Mouse (Mus musculus) midbrain, embryonic 16.5 days (tissue): ENCODE measurements around the gene Cpt2. TPM values are rescaled to one million over a fixed set of nuclear protein-coding genes. Genes with fewer than 3 reads are reported as not detected.

ENCODE experiments used
- ATAC-seq: fragments of 200-750 bp; cut with Nextera tagmentation; 2 replicates; pipeline ENCODE4 v1.8.0; 2017; ENCODE audit warnings: moderate TSS enrichment
- H3K27ac ChIP-seq: fragments of 300-500 bp; sonication (generic); 2 replicates; pipeline ENCODE4 v1.5.1; 2014; ENCODE audit warnings: mild to moderate bottlenecking, low read length, mixed read lengths
- H3K27me3 ChIP-seq: fragments of 300-500 bp; sonication (generic); 2 replicates; pipeline ENCODE4 v1.6.1; 2014; ENCODE audit warnings: low read depth, low read length, mixed read lengths; ENCODE audit not compliant: control insufficient read depth, insufficient read depth
- H3K36me3 ChIP-seq: fragments of 300-500 bp; sonication (generic); 2 replicates; pipeline ENCODE4 v1.6.1; 2014; ENCODE audit warnings: mild to moderate bottlenecking, low read length, moderate library complexity, mixed read lengths; ENCODE audit not compliant: control insufficient read depth, insufficient read depth
- H3K4me1 ChIP-seq: fragments of 300-500 bp; sonication (generic); 2 replicates; pipeline ENCODE4 v1.6.1; 2014; ENCODE audit warnings: mild to moderate bottlenecking, low read length, mixed read lengths; ENCODE audit not compliant: control insufficient read depth, insufficient read depth
- H3K4me2 ChIP-seq: fragments of 300-500 bp; sonication (generic); 2 replicates; pipeline ENCODE4 v1.6.1; 2014; ENCODE audit warnings: mild to moderate bottlenecking, low read length, mixed read lengths
- H3K4me3 ChIP-seq: fragments of 300-500 bp; sonication (generic); 2 replicates; pipeline ENCODE4 v1.5.1; 2014; ENCODE audit warnings: low read depth, mild to moderate bottlenecking, low read length, moderate library complexity, mixed read lengths
- H3K9ac ChIP-seq: fragments of 300-500 bp; sonication (generic); 2 replicates; pipeline ENCODE4 v1.6.1; 2014; ENCODE audit warnings: low read depth, low read length, mixed read lengths
- H3K9me3 ChIP-seq: fragments of 300-500 bp; sonication (generic); replicated peaks from 2 replicates; pipeline ENCODE4 v1.6.1; 2014; ENCODE audit warnings: mild to moderate bottlenecking, low read length, mixed read lengths; ENCODE audit not compliant: control insufficient read depth, poor library complexity, severe bottlenecking
- WGBS: fragments of 180-500 bp; shearing (Covaris S2); extraction: QIAGEN DNeasy Blood & Tissue Kit; methylation state at CpG from one replicate; pipeline ENCODE4 v1.1.7; 2014; 5-methylcytosine and 5-hydroxymethylcytosine counted together
- polyA plus RNA-seq: library from polyadenylated mRNA; unstranded; fragments of >200 nt; fragmentation: Nextera tagmentation; extraction: Ambion mirVana; gene quantifications from 2 replicates; pipeline ENCODE4 v1.2.1, GENCODE M21; 2015

Cpt2 gene
- polyA plus RNA-seq, 1 experiment from 2014 or later: 11.6 TPM

DNA sequence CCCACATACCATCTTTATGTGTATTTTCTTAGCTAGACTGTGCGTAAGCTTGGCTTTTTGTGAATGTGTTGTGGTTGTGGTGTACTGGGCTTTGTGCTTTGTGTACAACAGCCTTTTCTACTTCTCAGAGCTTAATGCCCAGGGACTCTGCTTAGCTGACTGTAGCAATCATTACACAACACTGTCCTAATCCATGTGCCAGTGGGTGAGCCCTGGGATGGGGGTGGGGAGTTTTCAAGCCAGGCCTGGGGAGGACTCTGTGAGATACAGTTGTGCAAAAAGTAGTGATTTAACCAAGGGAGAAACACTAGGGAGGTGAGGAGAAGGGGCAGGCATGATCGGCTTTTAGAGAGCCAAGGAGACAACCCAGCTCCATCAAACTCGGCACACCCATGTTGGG, 23.2 kb downstream of the Cpt2 start:
- ATAC-seq: no peak
- Histone ChIP-seq H3K27me3 (no peaks in the 10 kb centered on the region), H3K27ac (no peak overlapping the region), H3K9ac (no peak overlapping the region), H3K4me2 (no peak overlapping the region), H3K4me3 (no peak overlapping the region), H3K4me1 (no peaks in the 10 kb centered on the region), H3K36me3 (peaks cover 15% of the 10 kb centered on the region; the same call in 1 of the 2 replicates), H3K9me3 (no peaks in the 10 kb centered on the region)
- WGBS: 98% methylated on average over 3 of the region's 3 CpGs

DNA sequence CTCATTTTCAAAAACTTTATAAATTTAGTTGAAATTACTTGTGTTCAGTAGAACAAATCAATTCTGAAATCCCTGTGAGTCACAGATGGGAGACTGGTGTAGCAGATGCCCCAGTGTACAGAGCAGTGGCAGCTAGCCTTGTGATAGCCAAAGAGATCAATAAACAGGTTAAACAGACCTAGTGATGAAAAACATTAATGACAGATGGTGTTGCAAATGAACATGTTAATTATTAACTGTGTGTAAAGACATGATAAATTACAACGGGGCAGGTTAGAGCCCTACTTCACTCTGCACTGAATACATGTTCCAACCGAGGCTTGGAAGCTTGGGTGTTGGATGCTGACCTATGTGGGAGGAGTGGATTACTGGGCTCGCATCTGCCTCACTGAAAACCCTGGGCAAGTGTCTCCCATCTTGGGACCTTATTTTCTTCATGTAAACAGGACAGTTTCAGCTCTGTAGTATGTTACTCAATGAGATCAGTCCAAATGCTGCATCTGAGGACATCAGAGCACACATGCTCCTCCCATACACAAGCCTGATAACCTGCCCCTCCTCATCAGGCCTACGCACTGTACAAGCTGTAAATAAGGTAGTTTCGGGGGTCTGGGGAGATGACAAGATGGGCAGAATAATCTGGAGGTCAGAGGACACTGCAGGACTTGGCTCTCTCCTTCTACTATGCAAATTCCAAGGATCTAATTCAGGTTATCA, 24.0 kb downstream of the Cpt2 start:
- 89% methylated on average over 5 of the region's 5 CpGs for WGBS
- no peaks in the 10 kb centered on the region for H3K4me1 ChIP-seq
- H3K36me3 ChIP-seq: peaks cover 17% of the 10 kb centered on the region; the same call in 1 of the 2 replicates
- ATAC-seq: no peak
- H3K4me2 ChIP-seq: no peak overlapping the region
- no peaks in the 10 kb centered on the region for H3K27me3 ChIP-seq
- H3K9ac ChIP-seq: no peak overlapping the region
- H3K9me3 ChIP-seq: no peaks in the 10 kb centered on the region
- H3K4me3 ChIP-seq: no peak overlapping the region
- no peak overlapping the region for H3K27ac ChIP-seq

DNA sequence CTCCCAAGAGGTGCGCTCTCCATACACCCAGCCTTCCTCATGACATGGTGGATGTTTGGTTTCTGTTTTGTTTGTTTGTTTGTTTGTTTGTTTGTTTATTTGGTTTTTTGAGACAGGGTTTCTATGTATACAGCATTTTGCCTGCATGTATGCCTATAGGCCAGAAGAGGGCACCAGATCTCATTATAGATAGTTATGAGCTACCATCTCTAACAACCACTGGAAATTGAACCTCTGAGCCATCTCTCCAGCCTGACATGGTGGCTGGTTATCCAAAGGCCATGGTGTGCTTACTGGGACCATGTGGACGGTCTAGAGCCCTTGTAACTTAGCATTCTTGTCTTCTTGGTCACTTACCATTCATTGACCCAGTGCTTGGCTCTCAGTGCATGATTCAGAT, 30.7 kb downstream of the Cpt2 start:
- peaks cover 13% of the 10 kb centered on the region for H3K4me1 ChIP-seq
- no peak overlapping the region for H3K4me2 ChIP-seq
- peaks cover 12% of the 10 kb centered on the region; the same call in 1 of the 2 replicates for H3K36me3 ChIP-seq
- no peak overlapping the region for H3K4me3 ChIP-seq
- H3K9me3 ChIP-seq: no peaks in the 10 kb centered on the region
- no peak for ATAC-seq
- no peak overlapping the region for H3K27ac ChIP-seq
- WGBS: 85% methylated on average over 2 of the region's 2 CpGs
- no peak overlapping the region for H3K9ac ChIP-seq
- H3K27me3 ChIP-seq: no peaks in the 10 kb centered on the region

DNA sequence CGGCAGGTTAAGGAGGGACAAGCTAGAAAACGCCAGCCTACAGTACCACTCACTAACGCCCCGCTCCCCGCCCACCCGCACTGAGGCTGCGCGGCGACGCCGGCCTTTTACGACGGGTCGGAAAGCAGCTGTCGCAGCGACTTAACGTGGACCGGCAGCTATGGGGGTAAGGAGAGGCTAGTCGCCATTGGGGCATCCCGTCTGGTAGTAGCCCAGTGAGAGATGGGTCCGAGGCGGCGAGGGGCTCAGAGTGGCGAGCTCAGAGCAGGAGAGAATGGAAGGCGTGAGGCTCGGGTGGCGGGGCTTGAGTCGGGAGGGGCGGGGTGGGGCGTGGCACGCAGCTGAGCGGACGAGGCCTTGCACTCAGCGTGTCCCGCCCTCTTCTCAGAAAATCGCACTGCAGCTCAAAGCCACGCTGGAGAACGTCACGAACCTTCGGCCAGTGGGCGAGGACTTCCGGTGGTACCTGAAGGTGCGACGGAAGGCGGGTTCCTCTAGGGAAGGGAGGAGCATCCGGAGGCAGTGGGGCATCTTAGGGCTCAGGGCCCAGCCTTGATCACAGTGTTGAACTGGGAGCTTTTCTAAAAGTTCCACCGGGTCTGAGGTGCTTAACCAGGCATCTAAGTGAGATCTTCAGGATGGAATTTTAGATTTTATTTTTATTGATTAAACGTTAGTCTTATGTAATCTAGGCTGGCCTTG, 33.5 kb downstream of the Cpt2 start, which contains the start of gene 0610037L13Rik:
Gene 0610037L13Rik (plus strand): TSS at position 83 of the 702 bp plus-strand sequence.
- Histone ChIP-seq H3K4me1 (peaks cover 13% of the 10 kb centered on the region), H3K36me3 (peaks cover 13% of the 10 kb centered on the region), H3K27ac (peak within 1 kb of the TSS; percentile 94), H3K4me2 (peak within 1 kb of the TSS; percentile 95), H3K4me3 (peak within 1 kb of the TSS; percentile 57), H3K9ac (peak within 1 kb of the TSS; percentile 81), H3K27me3 (no peaks in the 10 kb centered on the region), H3K9me3 (no peaks in the 10 kb centered on the region)
- peak; percentile 95 for ATAC-seq
- WGBS: under 1% methylated on average over 47 of the region's 48 CpGs

DNA sequence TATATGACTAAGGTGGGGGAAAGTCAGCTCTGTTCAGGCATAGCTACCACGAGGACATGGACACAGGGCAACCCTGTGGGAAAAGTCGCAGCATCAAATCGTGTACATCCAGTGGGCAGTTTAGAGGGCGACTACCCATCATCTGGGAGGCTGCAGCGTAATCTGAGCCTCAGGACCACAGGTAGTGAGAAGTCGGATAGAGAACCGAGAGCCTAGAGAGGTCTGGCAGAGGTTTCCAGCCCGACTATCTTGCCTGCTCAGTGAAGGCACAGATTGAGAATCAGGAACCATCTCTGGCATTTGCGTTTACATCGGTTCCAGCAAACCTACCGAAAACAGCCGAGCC, 34.1 kb downstream of the Cpt2 start:
- H3K9ac ChIP-seq: peak overlapping the region; percentile 81
- H3K27ac ChIP-seq: peak overlapping the region; percentile 94
- H3K4me1 ChIP-seq: peaks cover 13% of the 10 kb centered on the region
- H3K36me3 ChIP-seq: peaks cover 17% of the 10 kb centered on the region
- H3K27me3 ChIP-seq: no peaks in the 10 kb centered on the region
- H3K4me2 ChIP-seq: peak overlapping the region; percentile 95
- ATAC-seq: peak; percentile 59
- H3K4me3 ChIP-seq: peak overlapping the region; percentile 57
- WGBS: 1% methylated on average over 12 of the region's 12 CpGs
- no peaks in the 10 kb centered on the region for H3K9me3 ChIP-seq

DNA sequence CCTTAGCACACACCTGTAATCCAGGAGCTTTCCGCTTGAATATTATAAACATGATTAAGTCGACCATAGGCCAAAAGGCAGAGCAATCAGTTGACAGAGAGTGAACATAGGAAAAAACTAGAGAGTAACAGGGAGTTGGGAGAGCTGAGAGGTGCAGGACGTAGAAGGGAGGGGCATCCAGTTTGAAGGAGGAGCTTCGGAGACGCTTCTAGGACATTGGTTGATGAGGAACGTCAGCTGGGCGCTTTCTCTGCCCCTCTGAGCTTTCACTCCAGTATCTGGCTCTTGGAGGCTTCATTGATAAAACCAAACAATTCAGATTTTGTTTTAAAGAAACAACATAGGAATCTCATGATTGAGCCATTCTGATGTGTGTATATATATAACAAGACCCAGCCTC, 37.0 kb downstream of the Cpt2 start:
- WGBS: 78% methylated on average over 7 of the region's 7 CpGs
- Histone ChIP-seq H3K27me3 (no peaks in the 10 kb centered on the region), H3K27ac (no peak overlapping the region), H3K9me3 (no peaks in the 10 kb centered on the region), H3K4me3 (no peak overlapping the region), H3K36me3 (peaks cover 31% of the 10 kb centered on the region), H3K4me2 (no peak overlapping the region), H3K4me1 (peaks cover 13% of the 10 kb centered on the region), H3K9ac (no peak overlapping the region)
- ATAC-seq: no peak

DNA sequence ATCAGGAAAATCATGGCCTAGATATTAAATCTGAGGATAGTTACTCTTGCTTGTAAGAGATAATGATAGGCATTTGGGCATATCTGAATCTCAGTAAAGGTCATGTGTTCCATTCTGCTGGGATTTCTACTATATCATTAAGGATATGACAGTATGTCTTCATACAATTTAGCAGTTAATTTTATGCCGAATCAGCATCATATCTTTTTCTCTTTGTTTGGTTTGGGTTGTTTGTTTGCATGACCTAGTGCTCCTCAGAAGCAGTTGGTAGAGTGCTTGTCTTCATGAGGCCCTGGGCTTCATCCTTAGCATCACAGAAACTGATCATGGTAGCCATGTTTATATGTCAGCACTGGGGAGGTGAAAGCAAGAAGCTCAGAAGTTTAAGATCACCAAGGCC, 41.8 kb downstream of the Cpt2 start:
- Histone ChIP-seq H3K4me1 (peaks cover 15% of the 10 kb centered on the region), H3K9ac (no peak overlapping the region), H3K4me3 (no peak overlapping the region), H3K27me3 (no peaks in the 10 kb centered on the region), H3K9me3 (no peaks in the 10 kb centered on the region), H3K4me2 (no peak overlapping the region), H3K36me3 (peaks cover 26% of the 10 kb centered on the region), H3K27ac (no peak overlapping the region)
- 100% methylated on average over 1 of the region's 1 CpGs for WGBS
- ATAC-seq: no peak

DNA sequence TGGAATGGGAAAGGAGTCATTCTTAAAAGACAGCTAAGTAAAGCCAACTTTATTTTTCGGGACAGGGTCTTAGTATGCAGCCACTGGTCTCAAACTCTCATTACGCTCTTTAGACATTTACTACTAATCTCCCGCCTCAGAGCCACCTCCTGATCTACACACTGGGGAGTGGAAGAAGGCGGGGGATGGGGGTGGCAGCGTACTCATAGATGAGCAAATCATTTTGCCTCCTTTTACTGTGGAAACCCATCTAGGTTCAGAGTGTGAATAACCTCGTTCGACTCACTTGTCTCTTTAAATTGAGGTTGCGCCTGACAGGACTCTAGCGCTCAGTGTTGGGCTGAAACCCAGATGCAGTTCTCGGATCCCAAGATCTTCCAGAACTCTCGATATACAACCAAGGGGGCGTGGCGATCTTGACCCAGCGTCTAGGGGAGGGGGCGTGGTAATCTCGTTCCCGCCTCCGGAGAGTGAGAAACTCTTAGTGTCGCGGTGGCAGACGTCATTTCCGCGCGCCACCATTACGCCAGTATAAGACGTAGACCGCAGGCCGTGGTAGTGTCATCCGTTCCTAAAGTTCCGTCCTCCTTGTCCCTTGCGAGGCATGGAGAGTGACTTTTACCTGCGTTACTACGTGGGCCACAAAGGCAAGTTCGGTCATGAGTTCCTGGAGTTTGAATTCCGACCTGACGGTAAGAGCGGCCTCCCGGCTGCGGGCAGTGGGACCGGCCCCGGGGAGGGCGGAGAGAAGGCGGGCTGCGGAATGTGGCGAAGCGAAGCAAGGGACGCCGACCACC, 44.0 kb downstream of the Cpt2 start, which contains the start of gene Magoh:
Gene Magoh (plus strand): TSS at position 502 of the 797 bp plus-strand sequence.
- Histone ChIP-seq H3K36me3 (peaks cover 15% of the 10 kb centered on the region), H3K27me3 (no peaks in the 10 kb centered on the region), H3K4me1 (peaks cover 15% of the 10 kb centered on the region), H3K9ac (peak within 1 kb of the TSS; percentile 81), H3K4me3 (peak within 1 kb of the TSS; percentile 71), H3K9me3 (no peaks in the 10 kb centered on the region), H3K4me2 (peak within 1 kb of the TSS; percentile 89), H3K27ac (peak within 1 kb of the TSS; percentile 69; the same call in 1 of the 2 replicates)
- 3% methylated on average over 48 of the region's 48 CpGs for WGBS
- peak; percentile 91 for ATAC-seq
